Mouse (Mus musculus): ENCODE results near the gene Foxf1. TPM values are rescaled to one million over a fixed set of nuclear protein-coding genes. Genes with fewer than 3 reads are reported as not detected.

Gene Foxf1
- total and polyA plus RNA-seq, 3 experiments: 0.11 TPM; not detected in 2

- ATAC-seq (ENCODE audit: extremely low read depth, insufficient number of reproducible peaks, low FRiP score, poor library complexity, severe bottlenecking) (no peak), DNase-seq (ENCODE audit: low spot score) (no peak)
- no peak for TF ChIP-seq GATA2 (IDR thresholded peaks at IDR 0.05; ENCODE audit: borderline replicate concordance, low read depth, low read length)
- TF ChIP-seq CTCF (IDR thresholded peaks at IDR 0.05; ENCODE audit: low read depth, low read length): no peak
- no peak for TF ChIP-seq POLR2AphosphoS5 (IDR thresholded peaks at IDR 0.05; ENCODE audit: insufficient replicate concordance, low read depth, low read length)
- TF ChIP-seq TAL1 (conservative IDR thresholded peaks at IDR 0.05; ENCODE audit: low read depth, low read length): no peak
- no peak for TF ChIP-seq GATA1 (IDR thresholded peaks at IDR 0.05; ENCODE audit: borderline replicate concordance, low read length)
- H3K27me3 ChIP-seq (ENCODE audit: insufficient read depth, low read length): peaks cover 8% of the 10 kb centered on the region; the same call in 1 of the 2 replicates
- H3K4me1 ChIP-seq (ENCODE audit: insufficient read depth, low read depth, low read length): no peaks in the 10 kb centered on the region
- peaks cover 76% of the 10 kb centered on the region for H3K9me3 ChIP-seq (replicated peaks)
- no peaks in the 10 kb centered on the region for H3K36me3 ChIP-seq (replicated peaks)
- no peak overlapping the region for H3K4me3 ChIP-seq (ENCODE audit: low read depth, low read length)
These were observed 313 bp upstream of the Foxf1 start for GRCm38 (mm10) chr8:121083936-121084209.

DNA sequence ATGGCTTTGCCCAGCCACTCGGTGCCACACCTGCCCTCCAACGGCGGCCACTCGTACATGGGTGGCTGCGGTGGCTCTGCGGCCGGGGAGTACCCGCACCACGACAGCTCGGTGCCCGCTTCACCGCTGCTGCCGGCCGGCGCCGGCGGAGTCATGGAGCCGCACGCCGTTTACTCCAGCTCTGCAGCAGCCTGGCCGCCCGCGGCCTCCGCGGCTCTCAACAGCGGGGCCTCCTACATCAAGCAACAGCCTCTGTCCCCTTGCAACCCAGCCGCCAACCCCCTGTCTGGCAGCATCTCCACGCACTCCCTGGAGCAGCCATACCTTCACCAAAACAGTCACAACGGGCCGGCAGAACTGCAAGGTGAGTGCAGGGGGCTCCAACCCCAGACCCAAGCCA, 825 bp downstream of the Foxf1 start:
- Histone ChIP-seq H3K4me3 (ENCODE audit: low read depth, low read length) (peak overlapping the region; percentile 30; the same call in 1 of the 2 replicates), H3K4me1 (ENCODE audit: insufficient read depth, low read depth, low read length) (no peaks in the 10 kb centered on the region), H3K36me3 (replicated peaks) (no peaks in the 10 kb centered on the region), H3K27me3 (ENCODE audit: insufficient read depth, low read length) (peaks cover 17% of the 10 kb centered on the region; the same call in 1 of the 2 replicates), H3K9me3 (replicated peaks) (peaks cover 84% of the 10 kb centered on the region)
- no peak for TF ChIP-seq POLR2AphosphoS5 (IDR thresholded peaks at IDR 0.05; ENCODE audit: insufficient replicate concordance, low read depth, low read length)
- TF ChIP-seq GATA2 (IDR thresholded peaks at IDR 0.05; ENCODE audit: borderline replicate concordance, low read depth, low read length): no peak
- TF ChIP-seq CTCF (IDR thresholded peaks at IDR 0.05; ENCODE audit: low read depth, low read length): no peak
- no peak for TF ChIP-seq GATA1 (IDR thresholded peaks at IDR 0.05; ENCODE audit: borderline replicate concordance, low read length)
- no peak for TF ChIP-seq TAL1 (conservative IDR thresholded peaks at IDR 0.05; ENCODE audit: low read depth, low read length)
- ATAC-seq (ENCODE audit: extremely low read depth, insufficient number of reproducible peaks, low FRiP score, poor library complexity, severe bottlenecking) (no peak), DNase-seq (ENCODE audit: low spot score) (no peak)

DNA sequence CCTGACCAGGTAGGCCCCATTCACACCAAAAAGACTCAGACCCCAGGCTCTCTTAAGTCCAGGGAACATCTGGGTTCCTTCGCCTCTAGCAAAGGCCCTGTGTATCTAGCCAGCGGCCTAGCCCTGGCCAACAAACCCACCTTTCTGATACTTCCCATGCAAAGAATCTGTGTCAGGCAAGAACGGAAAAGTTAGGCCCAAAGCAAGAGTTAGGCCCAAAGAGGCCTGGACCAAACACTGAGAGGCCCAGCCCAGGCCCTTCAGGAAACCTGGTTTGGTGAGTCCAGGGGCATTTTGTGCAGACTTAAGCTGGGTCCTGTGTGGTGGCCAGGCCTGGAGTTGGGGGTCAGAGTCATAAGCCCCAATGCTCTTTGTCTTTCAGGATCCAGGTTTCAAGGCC, 1.4 kb downstream of the Foxf1 start:
- ATAC-seq (ENCODE audit: extremely low read depth, insufficient number of reproducible peaks, low FRiP score, poor library complexity, severe bottlenecking) (no peak), DNase-seq (ENCODE audit: low spot score) (no peak)
- H3K36me3 ChIP-seq (replicated peaks): no peaks in the 10 kb centered on the region
- TF ChIP-seq TAL1 (conservative IDR thresholded peaks at IDR 0.05; ENCODE audit: low read depth, low read length): no peak
- no peak for TF ChIP-seq GATA1 (IDR thresholded peaks at IDR 0.05; ENCODE audit: borderline replicate concordance, low read length)
- no peak for TF ChIP-seq CTCF (IDR thresholded peaks at IDR 0.05; ENCODE audit: low read depth, low read length)
- no peak for TF ChIP-seq POLR2AphosphoS5 (IDR thresholded peaks at IDR 0.05; ENCODE audit: insufficient replicate concordance, low read depth, low read length)
- no peak for TF ChIP-seq GATA2 (IDR thresholded peaks at IDR 0.05; ENCODE audit: borderline replicate concordance, low read depth, low read length)
- peaks cover 15% of the 10 kb centered on the region; the same call in 1 of the 2 replicates for H3K27me3 ChIP-seq (ENCODE audit: insufficient read depth, low read length)
- H3K9me3 ChIP-seq (replicated peaks): peaks cover 80% of the 10 kb centered on the region
- no peak overlapping the region for H3K4me3 ChIP-seq (ENCODE audit: low read depth, low read length)
- no peaks in the 10 kb centered on the region for H3K4me1 ChIP-seq (ENCODE audit: insufficient read depth, low read depth, low read length)

DNA sequence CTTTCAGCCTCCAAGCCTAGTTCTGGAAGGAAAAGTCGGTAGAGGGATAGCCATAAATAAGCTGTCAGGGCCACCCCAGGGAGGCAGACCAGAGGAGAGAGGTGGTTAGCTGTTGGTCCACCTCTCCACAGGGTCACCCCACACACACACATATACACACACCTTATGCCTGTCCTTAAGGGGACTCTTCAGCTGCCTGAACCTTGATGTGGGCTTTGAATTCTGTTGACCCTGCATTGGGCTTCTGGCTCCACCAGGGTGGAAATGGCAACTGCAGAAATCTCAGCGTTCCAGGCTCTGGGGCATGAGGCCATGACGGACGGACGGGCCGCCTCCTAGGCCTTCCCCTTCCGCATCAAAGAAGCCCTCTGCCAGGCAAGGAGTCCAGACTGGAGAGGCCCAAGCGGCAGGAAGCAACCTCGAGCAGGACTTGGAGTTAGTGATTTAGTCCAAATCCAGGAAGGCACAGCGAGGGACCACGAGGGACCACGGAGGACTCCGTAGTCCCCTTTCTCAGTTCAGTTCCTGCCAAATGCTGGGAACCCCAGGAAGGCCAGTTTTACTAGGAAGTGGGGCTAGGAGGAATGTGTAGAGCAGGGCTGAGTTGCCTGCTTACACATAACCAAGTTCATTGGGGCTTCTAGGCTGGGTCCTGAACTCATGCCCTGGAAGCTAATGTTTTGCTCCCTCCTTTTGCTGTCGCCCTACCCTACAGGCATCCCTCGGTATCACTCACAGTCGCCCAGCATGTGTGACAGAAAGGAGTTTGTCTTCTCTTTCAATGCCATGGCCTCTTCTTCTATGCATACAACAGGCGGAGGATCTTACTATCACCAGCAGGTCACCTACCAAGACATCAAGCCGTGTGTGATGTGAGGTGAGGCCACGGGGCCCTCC, 2.1 kb downstream of the Foxf1 start:
- DNase-seq (ENCODE audit: low spot score): no peak
- Histone ChIP-seq H3K27me3 (ENCODE audit: insufficient read depth, low read length) (peaks cover 14% of the 10 kb centered on the region; the same call in 1 of the 2 replicates), H3K4me3 (ENCODE audit: low read depth, low read length) (no peak overlapping the region), H3K4me1 (ENCODE audit: insufficient read depth, low read depth, low read length) (no peaks in the 10 kb centered on the region), H3K36me3 (replicated peaks) (no peaks in the 10 kb centered on the region), H3K9me3 (replicated peaks) (peaks cover 74% of the 10 kb centered on the region)
- TF ChIP-seq POLR2AphosphoS5 (IDR thresholded peaks at IDR 0.05; ENCODE audit: insufficient replicate concordance, low read depth, low read length): no peak
- ATAC-seq (ENCODE audit: extremely low read depth, insufficient number of reproducible peaks, low FRiP score, poor library complexity, severe bottlenecking): no peak

DNA sequence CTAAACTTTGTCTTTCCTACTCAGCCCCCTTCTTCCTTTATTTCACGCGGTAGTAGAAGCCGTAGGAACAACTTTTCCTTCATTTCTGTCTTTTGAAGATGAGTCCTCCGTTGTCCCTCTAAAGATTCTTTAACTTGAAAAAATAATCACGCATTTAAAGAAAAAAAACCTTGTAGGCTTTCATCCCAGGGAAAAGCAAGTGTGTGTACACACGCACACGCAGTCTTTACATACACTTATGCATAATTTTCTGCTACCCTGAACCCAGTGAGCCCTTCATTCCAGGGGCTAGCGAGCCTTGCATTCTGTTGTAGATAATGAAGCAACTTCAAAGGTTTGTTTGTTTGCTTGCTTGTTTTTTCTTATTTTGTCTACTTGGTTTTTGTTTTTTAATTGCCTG, 4.1 kb downstream of the Foxf1 start:
- Histone ChIP-seq H3K4me1 (ENCODE audit: insufficient read depth, low read depth, low read length) (0 out of 2 replicates have a peak, but pooled peaks cover 3% of the 10 kb centered on the region), H3K36me3 (replicated peaks) (no peaks in the 10 kb centered on the region), H3K27me3 (ENCODE audit: insufficient read depth, low read length) (peaks cover 20% of the 10 kb centered on the region; the same call in 1 of the 2 replicates), H3K4me3 (ENCODE audit: low read depth, low read length) (no peak overlapping the region), H3K9me3 (replicated peaks) (peaks cover 54% of the 10 kb centered on the region)
- DNase-seq (ENCODE audit: low spot score) (no peak), ATAC-seq (ENCODE audit: extremely low read depth, insufficient number of reproducible peaks, low FRiP score, poor library complexity, severe bottlenecking) (no peak)
- no peak for TF ChIP-seq POLR2AphosphoS5 (IDR thresholded peaks at IDR 0.05; ENCODE audit: insufficient replicate concordance, low read depth, low read length)
- TF ChIP-seq TAL1 (conservative IDR thresholded peaks at IDR 0.05; ENCODE audit: low read depth, low read length): no peak
- TF ChIP-seq GATA1 (IDR thresholded peaks at IDR 0.05; ENCODE audit: borderline replicate concordance, low read length): no peak
- no peak for TF ChIP-seq GATA2 (IDR thresholded peaks at IDR 0.05; ENCODE audit: borderline replicate concordance, low read depth, low read length)
- no peak for TF ChIP-seq CTCF (IDR thresholded peaks at IDR 0.05; ENCODE audit: low read depth, low read length)

- H3K27me3 ChIP-seq (ENCODE audit: insufficient read depth, low read length): peaks cover 20% of the 10 kb centered on the region; the same call in 1 of the 2 replicates
- no peak for TF ChIP-seq POLR2AphosphoS5 (IDR thresholded peaks at IDR 0.05; ENCODE audit: insufficient replicate concordance, low read depth, low read length)
- no peak for TF ChIP-seq CTCF (IDR thresholded peaks at IDR 0.05; ENCODE audit: low read depth, low read length)
- TF ChIP-seq GATA1 (IDR thresholded peaks at IDR 0.05; ENCODE audit: borderline replicate concordance, low read length): no peak
- TF ChIP-seq GATA2 (IDR thresholded peaks at IDR 0.05; ENCODE audit: borderline replicate concordance, low read depth, low read length): no peak
- TF ChIP-seq TAL1 (conservative IDR thresholded peaks at IDR 0.05; ENCODE audit: low read depth, low read length): no peak
- ATAC-seq (ENCODE audit: extremely low read depth, insufficient number of reproducible peaks, low FRiP score, poor library complexity, severe bottlenecking): no peak
These were observed 4.9 kb downstream of the Foxf1 start for GRCm38 (mm10) chr8:121088871-121089630.

More at GRCm38 (mm10) chr8:121088871-121089630, 4.9 kb downstream of the Foxf1 start:
- H3K4me1 ChIP-seq (ENCODE audit: insufficient read depth, low read depth, low read length): 0 out of 2 replicates have a peak, but pooled peaks cover 3% of the 10 kb centered on the region
- no peaks in the 10 kb centered on the region for H3K36me3 ChIP-seq (replicated peaks)
- no peak for DNase-seq (ENCODE audit: low spot score)
- H3K9me3 ChIP-seq (replicated peaks): peaks cover 47% of the 10 kb centered on the region
- H3K4me3 ChIP-seq (ENCODE audit: low read depth, low read length): no peak overlapping the region
